Mouse (Mus musculus): ENCODE data around the gene Pik3r5.

Gene Pik3r5

GRCm38 (mm10) chr11:68431699-68432360 lies at the start of gene Pik3r5:
TSS of gene Pik3r5 (plus strand) at chr11:68432121.
- peak; percentile 88 for DNase-seq (ENCODE audit: low read depth, low spot score)

DNA sequence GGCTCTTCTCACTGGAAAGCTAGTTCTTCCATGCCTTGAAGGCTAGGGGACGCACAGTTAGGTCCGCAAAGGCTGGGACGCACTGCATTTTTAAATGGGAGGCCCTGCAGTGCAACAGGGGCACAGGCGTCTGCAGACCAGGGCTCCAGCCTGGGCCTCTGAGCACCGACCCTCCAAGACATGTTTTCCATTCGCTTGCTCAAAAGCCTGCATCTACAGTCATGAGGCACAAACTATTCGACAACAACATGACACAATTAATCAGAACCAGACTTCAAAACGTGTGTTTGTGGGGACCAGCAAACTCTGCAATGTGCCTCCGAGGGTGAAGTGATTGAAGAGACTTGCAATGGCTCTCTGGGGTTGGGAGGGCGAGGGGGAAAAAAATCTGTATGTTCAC lies 48.4 kb upstream of the Pik3r5 start:
- no peak for DNase-seq (ENCODE audit: low read depth, low spot score)

DNA sequence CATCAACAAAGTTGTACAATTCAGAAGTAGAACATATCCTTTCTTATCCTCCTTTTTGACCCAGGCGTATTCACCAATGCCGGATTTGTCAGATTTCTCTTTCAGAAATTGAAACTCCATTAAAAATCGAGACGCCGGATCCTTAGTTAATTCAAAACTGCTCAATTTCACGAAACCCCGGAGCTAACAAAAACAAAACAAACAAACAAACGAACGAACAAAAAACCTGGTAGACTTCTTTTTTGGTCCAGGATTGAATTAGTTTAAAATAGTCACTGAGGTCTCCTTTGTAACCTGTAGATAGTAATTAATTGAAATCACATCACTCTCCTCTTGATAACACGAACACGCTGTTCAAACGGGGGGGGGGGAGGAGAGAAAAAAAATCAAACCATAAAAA lies 47.8 kb upstream of the Pik3r5 start:
- DNase-seq (ENCODE audit: low read depth, low spot score), result no peak

DNA sequence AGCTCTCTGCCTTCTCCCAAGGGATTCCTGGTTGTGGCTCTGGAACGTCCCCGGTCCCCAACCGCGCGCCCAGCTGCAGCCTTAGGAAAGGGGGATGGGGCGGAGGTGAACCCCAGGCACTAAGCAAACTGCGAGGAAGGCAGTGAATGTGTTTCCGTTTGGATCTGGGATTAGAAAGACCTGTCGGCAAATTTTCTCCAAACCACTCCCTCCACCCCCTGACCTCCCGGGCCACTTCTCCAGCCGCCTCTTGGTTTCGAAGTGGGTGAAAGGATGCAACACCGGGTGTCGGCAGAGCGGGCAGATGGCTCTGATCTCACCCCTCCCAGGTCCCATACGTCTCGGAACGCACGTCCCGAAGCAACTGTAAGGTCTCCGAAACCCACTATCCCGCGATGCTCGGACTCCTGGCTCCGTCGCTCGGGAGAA lies 47.3 kb upstream of the Pik3r5 start:
- no peak for DNase-seq (ENCODE audit: low read depth, low spot score)

GRCm38 (mm10) chr11:68385021-68385821 lies 46.7 kb upstream of the Pik3r5 start:
- no peak for DNase-seq (ENCODE audit: low read depth, low spot score)

DNA sequence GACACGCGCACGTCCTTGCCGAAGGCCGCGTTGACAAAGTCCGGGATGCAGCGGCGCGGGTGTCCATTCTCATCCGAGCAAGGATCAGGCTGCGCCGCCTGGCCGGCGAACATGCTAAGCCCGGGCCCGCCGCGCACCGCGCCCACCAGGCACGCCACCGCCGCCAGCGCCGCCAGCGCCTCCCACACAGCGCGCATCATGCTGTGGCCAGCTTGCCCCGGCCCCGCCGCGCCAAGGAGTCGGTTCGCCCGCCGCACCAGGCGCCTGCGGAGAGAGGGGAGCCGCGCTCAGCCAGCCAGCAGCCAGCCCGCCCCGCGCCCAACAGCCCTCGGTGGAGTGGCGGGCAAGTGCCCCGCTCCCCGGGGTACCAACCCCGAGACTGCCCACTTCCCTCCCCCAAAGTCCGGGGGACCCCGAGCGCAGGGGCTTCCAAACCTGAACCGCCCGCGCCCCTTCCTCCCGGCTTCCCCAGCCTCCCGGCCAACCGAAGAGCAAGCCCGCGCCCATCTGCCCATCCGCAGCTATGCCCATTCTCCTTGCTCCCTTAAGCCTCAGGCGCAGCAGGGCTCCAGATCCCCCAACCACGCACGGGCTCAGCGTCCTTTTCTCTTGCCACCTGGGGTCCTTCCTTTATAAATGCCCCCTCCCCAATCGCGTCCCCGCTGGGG lies 45.9 kb upstream of the Pik3r5 start:
- no peak for DNase-seq (ENCODE audit: low read depth, low spot score)

DNA sequence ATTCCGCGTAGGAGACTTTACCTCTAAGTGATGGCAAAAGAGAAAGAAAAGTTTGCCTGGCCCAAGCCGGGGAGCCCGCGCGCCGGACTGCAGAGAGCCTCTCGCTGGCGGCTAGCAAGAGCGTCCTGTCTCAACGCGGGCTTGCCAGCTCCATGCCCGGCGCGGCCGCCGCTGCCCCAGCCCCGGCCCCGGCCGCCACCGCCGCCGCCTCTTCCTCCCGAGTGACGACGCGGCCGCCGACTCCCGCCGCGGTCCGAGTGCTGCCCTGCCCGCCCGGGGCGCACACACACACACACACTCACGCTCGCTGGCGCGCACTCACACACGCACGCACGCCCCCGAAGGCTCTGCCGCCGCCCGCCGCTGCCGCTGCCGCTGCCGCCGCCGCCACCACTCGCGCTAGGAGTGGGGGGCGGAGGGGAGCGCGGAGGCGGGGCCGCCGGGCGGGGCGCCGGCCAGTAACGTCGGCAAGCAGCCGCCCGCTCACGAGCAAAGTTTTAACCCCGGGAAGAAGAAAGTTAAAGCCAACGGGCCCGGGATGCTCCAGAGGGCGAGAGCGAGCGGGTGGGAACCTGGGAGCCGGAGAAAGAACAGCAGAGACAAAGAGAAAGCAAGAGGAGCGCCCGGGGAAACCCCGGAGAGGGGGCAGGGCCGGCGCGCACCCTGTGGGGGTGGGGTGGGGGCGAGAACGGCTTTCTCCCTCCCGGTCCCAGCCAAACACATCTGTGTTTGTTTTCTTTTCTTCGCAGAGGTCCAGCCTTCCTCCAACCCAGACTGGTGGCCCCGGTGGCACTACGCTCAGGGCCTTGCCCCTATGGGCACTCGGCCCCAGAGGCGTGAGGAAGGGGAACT lies 45.1 kb upstream of the Pik3r5 start:
- DNase-seq (ENCODE audit: low read depth, low spot score), result no peak

DNA sequence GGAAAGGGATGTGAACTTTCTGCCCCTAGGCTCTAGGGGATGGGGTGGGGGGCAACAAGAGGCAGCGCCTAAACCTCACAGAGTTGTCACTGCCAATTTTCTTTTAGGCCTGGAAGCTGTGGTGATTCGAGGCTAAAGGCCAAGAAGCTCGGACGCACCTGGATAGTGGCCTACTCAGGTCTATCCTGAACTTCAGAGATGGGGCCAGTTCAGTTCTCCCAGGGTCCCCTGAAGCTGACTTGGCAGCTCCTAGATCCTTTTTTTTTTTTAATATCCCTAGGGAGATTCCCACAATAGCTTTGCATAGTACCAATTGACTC lies 44.5 kb upstream of the Pik3r5 start:
- no peak for DNase-seq (ENCODE audit: low read depth, low spot score)

DNA sequence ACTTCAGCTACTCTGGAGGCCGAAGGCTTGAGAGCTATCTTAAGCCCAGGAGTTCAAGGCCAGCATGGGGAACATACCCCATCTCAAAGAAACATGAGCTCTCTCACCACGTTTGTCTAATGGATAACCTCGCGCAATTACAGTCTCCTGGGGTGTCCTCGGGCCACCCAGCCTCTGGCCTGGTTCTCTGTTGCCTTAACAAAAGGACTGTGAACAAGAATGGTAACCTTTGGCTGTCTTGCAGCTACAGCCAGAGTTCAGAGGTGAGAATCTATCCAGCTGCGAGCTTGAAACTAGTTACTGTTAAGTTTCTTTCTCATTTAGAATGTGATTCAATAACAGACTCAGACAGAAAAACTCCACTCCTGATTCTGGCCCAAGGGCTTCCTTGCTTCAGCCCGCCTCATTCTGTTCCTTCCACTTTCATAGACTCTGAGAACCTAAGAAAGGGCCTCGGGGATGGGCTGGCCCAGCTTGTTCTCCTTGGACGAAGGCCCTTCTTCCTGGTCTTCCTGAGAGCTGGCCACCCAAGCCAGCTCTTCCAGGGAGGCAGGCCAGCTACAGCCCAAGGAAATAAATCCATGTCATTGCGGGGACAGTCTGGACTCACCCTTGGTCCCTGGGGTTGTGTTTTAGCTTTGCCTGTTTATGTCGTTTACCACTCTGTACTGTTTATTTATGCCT lies 43.8 kb upstream of the Pik3r5 start:
- no peak for DNase-seq (ENCODE audit: low read depth, low spot score)

GRCm38 (mm10) chr11:68388655-68389015 lies 43.3 kb upstream of the Pik3r5 start:
- no peak for DNase-seq (ENCODE audit: low read depth, low spot score)

GRCm38 (mm10) chr11:68389621-68390020 lies 42.3 kb upstream of the Pik3r5 start:
- DNase-seq (ENCODE audit: low read depth, low spot score), result no peak

DNA sequence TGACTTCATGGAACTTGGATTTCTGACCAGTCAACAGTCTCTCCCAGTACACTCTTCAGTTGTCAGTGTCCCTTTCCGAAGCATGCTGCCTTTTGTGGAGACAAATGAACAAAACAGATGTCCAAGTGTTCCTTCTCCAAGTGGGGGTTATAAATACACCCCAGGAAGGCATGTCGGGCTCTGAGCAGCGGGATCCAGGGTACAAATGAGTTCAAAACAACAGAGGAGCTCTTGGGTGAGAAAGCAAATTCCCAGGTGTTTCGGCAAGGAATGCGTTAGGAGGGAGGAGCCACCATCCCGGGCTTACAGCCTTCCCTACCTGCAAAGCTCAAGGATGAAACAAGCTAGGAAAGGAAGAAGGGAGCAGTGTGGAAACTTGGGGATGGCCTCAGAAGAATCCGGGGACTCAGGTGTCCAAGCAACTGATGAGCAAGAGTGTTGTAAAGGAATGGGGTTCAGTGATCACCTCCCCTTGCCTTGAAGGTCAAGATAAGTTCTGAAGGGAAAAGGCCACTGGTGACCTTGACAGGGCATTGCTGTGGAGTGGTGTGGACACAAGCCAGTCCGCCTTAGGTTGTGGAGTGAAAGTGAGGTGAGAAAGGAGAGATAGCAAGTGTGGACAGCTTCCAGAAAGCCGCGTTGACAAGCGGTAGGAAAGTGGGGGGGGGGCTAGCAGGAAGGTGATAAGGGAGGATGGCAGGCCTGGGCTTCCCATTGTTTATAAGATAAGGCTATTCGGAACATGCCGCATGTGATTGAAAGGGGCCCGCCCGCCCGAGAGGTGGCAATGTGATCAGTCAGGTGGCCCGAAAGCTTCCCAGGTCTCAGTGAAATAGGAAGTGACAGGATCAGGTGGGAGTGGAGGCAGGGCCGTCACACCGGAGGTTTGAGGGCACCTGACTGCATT lies 41.3 kb upstream of the Pik3r5 start:
- no peak for DNase-seq (ENCODE audit: low read depth, low spot score)

DNA sequence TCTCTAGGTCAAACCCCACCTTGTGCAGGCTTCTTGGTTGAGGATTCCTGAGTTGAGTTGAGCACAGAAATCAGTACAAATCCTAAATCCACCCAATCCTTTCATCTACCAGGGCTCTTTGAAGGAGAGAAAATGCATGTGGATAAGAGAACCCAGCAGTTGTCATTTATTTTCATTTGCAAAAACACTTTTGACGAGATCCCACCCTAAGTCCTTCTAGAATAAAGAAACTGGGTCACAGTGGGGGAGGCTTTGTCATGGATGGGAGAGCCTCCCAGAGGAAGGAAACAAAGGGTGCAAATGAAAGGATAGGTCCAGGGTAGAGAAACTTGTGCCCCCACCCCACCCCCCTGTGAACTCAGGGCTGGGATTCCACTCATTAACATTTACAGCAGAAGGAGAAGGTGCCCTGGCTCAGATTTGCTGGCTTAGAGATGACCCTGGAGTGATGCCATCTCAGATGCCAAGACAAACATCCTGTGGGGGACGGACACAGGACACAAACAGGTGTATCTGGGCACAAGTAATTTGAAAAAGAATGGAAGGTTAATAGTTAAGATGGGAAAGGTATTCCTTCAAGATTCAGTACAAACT lies 37.9 kb upstream of the Pik3r5 start:
- no peak for DNase-seq (ENCODE audit: low read depth, low spot score)

GRCm38 (mm10) chr11:68394749-68395148 lies 37.2 kb upstream of the Pik3r5 start:
- DNase-seq (ENCODE audit: low read depth, low spot score), result no peak

DNA sequence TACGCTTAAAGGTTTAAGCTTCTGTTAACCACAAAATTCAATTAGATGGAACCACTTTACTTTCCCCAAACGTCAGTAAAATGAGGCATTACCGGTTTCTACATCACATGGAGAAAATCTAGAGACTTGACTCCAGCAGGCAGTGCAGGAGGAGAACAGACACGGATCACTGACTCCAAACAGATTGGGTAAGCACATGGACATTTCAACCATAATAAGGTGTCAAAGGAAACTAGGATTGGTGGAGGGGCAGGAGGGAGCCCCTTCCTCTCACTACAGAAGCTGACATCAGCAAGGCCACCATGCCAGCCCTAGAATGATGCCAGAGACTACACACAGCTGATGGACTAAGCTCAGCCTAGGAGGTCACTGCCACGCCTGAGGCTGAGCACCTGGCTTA lies 36.4 kb upstream of the Pik3r5 start:
- DNase-seq (ENCODE audit: low read depth, low spot score), result no peak

DNA sequence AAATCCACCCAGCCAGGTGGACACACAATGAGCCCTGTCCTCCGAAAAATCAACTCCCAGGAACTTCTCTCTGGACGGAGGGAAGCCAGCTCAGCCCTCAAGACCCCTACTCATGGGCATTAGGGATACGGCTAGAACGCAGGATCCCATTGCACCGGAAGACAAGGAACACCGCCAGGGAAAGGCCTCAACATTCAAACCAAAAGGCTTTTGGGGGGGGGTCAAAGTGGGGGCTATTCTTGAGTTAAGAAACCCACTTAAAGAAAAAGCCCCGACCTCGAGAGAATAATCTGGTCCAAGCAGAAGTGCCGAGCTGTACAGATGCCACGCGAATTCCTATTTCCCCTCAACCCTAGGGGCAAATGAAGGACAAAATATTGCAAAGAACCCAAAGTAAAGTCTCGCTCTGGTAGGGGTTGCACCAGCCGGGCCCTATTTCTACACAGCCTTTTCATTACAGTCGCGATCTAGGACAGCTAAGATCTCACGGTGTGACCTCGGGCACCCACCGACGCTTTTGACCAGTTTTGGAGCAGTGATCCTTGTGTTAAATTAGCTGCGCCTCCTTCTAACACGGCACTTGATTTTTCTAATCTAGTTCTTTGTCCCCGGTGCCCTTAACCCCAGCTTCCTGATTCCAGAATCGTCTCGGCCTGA lies 32.9 kb upstream of the Pik3r5 start:
- DNase-seq (ENCODE audit: low read depth, low spot score), result no peak

GRCm38 (mm10) chr11:68399548-68400020 lies 32.3 kb upstream of the Pik3r5 start:
- peak; percentile 82 for DNase-seq (ENCODE audit: low read depth, low spot score)

GRCm38 (mm10) chr11:68400021-68400671 lies 31.8 kb upstream of the Pik3r5 start:
- peak; percentile 65 for DNase-seq (ENCODE audit: low read depth, low spot score)

DNA sequence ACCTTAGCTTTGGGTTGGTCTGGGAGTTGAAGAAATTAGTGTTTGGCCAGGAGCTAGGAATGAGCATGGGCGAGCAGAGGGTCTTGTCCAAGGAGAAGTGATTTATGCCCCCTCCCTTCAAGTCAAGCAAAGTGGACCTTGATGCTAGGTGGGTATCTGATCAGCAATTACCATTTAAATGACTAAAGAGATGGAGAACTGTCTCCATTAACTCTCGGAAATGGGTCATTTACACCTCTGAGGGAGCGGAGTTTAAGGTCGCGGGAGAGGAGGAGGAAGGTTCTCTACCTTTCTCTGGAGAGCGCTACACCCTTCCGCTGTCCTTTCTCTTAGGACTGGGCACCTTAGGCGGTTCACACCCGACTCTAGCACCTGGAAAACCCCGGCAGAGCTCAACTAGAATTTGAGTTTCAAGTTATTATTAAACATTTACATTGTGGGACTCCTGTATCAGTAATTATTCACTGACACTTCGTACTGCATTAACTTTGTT lies 31.1 kb upstream of the Pik3r5 start, which contains the start of gene Ntn1:
Gene Ntn1 (minus strand): TSS at position 97 of the 493 bp plus-strand sequence.
- no peak for DNase-seq (ENCODE audit: low read depth, low spot score)

Measured in mesoderm, embryonic 11.5 days (tissue).